Mouse (Mus musculus) neural tube, embryonic 14.5 days (tissue): Measurements from ENCODE around the gene Spin1. TPM values are rescaled to one million over a fixed set of nuclear protein-coding genes. Genes with fewer than 3 reads are reported as not detected.

Experiments used
- ATAC-seq: fragments of 200-750 bp; cut with Nextera tagmentation; 2 replicates; pipeline ENCODE4 v1.8.0; 2017; ENCODE audit warnings: low read depth, mild to moderate bottlenecking, moderate TSS enrichment, moderate library complexity
- H3K27ac ChIP-seq: fragments of 300-500 bp; sonication (generic); 2 replicates; pipeline ENCODE4 v1.5.1; 2014; ENCODE audit warnings: low read depth, mild to moderate bottlenecking, control low read depth, low read length, moderate library complexity, mixed read lengths
- H3K27me3 ChIP-seq: fragments of 300-500 bp; sonication (generic); 2 replicates; pipeline ENCODE4 v1.6.1; 2014; ENCODE audit warnings: low read length; ENCODE audit not compliant: control insufficient read depth, insufficient read depth
- H3K36me3 ChIP-seq: fragments of 300-500 bp; sonication (generic); 2 replicates; pipeline ENCODE4 v1.6.1; 2014; ENCODE audit warnings: low read length, mixed read lengths; ENCODE audit not compliant: control insufficient read depth, insufficient read depth
- H3K4me1 ChIP-seq: fragments of 300-500 bp; sonication (generic); 2 replicates; pipeline ENCODE4 v1.6.1; 2014; ENCODE audit warnings: low read length; ENCODE audit not compliant: control insufficient read depth, insufficient read depth
- H3K4me2 ChIP-seq: fragments of 300-500 bp; sonication (generic); 2 replicates; pipeline ENCODE4 v1.6.1; 2014; ENCODE audit warnings: mild to moderate bottlenecking, low read depth, low read length, control low read depth
- H3K4me3 ChIP-seq: fragments of 300-500 bp; sonication (generic); 2 replicates; pipeline ENCODE4 v1.5.1; 2014; ENCODE audit warnings: low read depth, low read length, control low read depth, mixed read lengths
- H3K9ac ChIP-seq: fragments of 300-500 bp; sonication (generic); replicated peaks from 2 replicates; pipeline ENCODE4 v1.6.1; 2014; ENCODE audit warnings: low read depth, mild to moderate bottlenecking, control low read depth, low read length, mixed read lengths
- H3K9me3 ChIP-seq: fragments of 300-500 bp; sonication (generic); 2 replicates; pipeline ENCODE4 v1.6.1; 2016; ENCODE audit warnings: low read length; ENCODE audit not compliant: control insufficient read depth
- WGBS: fragments of 180-500 bp; shearing (Covaris S2); extraction: QIAGEN DNeasy Blood & Tissue Kit; methylation state at CpG from one replicate; pipeline ENCODE4 v1.1.7; 2014; 5-methylcytosine and 5-hydroxymethylcytosine counted together
- polyA plus RNA-seq: library from polyadenylated mRNA; unstranded; fragments of >200 nt; fragmentation: Nextera tagmentation; extraction: Ambion mirVana; gene quantifications from 2 replicates; pipeline ENCODE4 v1.2.1, GENCODE M21; 2014

Gene Spin1
- polyA plus RNA-seq, 1 experiment from 2014 or later = 161 TPM

GRCm38 (mm10) chr13:51191416-51192140 lies 90.9 kb downstream of the Spin1 start:
- 87% methylated on average over 6 of the region's 6 CpGs for WGBS
- ATAC-seq = no peak
- Histone ChIP-seq H3K9me3 (no peaks in the 10 kb centered on the region), H3K4me3 (no peak overlapping the region), H3K4me1 (no peaks in the 10 kb centered on the region), H3K27ac (no peak overlapping the region), H3K36me3 (no peaks in the 10 kb centered on the region), H3K27me3 (no peaks in the 10 kb centered on the region), H3K9ac (no peak overlapping the region), H3K4me2 (no peak overlapping the region)

- 93% methylated on average over 15 of the region's 15 CpGs for WGBS
- H3K27me3 ChIP-seq = no peaks in the 10 kb centered on the region
- H3K9me3 ChIP-seq = no peaks in the 10 kb centered on the region
- H3K4me3 ChIP-seq = no peak overlapping the region
- no peak overlapping the region for H3K27ac ChIP-seq
- no peaks in the 10 kb centered on the region; the same call in 1 of the 2 replicates for H3K4me1 ChIP-seq
- no peaks in the 10 kb centered on the region for H3K36me3 ChIP-seq
- H3K9ac ChIP-seq = no peak overlapping the region
- no peak overlapping the region for H3K4me2 ChIP-seq
- no peak for ATAC-seq
These were observed 93.2 kb downstream of the Spin1 start for GRCm38 (mm10) chr13:51193893-51194292.

- WGBS = 81% methylated on average over 3 of the region's 3 CpGs
- H3K4me3 ChIP-seq = no peak overlapping the region
These were observed 97.0 kb downstream of the Spin1 start for GRCm38 (mm10) chr13:51197699-51198098.

GRCm38 (mm10) chr13:51198186-51198585 lies 97.5 kb downstream of the Spin1 start:
- no peak overlapping the region for H3K4me2 ChIP-seq
- no peaks in the 10 kb centered on the region for H3K36me3 ChIP-seq
- no peak overlapping the region for H3K27ac ChIP-seq
- ATAC-seq = no peak
- whole genome bisulfite sequencing = 43% methylated on average over 5 of the region's 5 CpGs
- H3K9me3 ChIP-seq = no peaks in the 10 kb centered on the region
- H3K27me3 ChIP-seq = no peaks in the 10 kb centered on the region
- no peaks in the 10 kb centered on the region; the same call in 1 of the 2 replicates for H3K4me1 ChIP-seq
- no peak overlapping the region for H3K4me3 ChIP-seq
- no peak overlapping the region for H3K9ac ChIP-seq

More at GRCm38 (mm10) chr13:51197699-51198098, 97.0 kb downstream of the Spin1 start:
- ATAC-seq = no peak
- Histone ChIP-seq H3K36me3 (no peaks in the 10 kb centered on the region), H3K9me3 (no peaks in the 10 kb centered on the region), H3K27ac (no peak overlapping the region), H3K4me1 (no peaks in the 10 kb centered on the region; the same call in 1 of the 2 replicates), H3K4me2 (no peak overlapping the region), H3K9ac (no peak overlapping the region), H3K27me3 (no peaks in the 10 kb centered on the region)

Other genes starting within 250 kb of the Spin1 start
- gene Nxnl2, start 70.1 kb downstream of the Spin1 start, polyA plus RNA-seq = 0.99 and 2.7 TPM in 2 replicates